Mouse (Mus musculus): ENCODE measurements around the gene Ttll5. TPM values are rescaled to one million over a fixed set of nuclear protein-coding genes. Genes with fewer than 3 reads are reported as not detected.

The Ttll5 gene
- total RNA-seq, 2 experiments from 2014 or later, result 23.2 to 23.6 TPM

DNA sequence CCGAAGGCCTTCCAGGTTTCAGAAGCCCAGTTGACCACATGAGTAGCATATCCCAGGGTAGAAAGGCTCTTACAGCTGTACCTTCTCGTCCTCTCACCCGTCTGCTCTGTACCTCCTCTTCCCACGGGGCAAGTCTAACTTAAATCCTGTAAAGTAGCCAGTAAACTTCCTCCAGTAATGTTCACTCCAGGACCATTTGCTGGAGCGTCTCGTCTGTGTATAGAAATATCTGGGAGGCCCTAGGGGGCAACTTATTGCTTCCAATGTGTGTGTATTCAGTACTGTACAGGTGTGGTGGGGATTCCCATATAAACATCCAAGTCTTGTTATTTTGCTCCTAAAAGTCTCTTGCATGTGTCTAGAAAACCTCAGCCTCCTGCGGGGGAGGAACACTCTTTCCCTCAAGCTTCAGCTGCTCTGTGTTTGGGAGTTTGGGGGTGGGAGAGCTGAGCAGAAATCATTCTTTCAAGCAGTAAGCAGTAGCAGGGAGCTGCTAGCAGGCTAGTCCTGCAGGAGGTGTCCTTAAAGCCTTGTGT is 176.7 kb downstream of the Ttll5 start:
- no peak for DNase-seq (ENCODE audit: low spot score in 2 of 2)

DNA sequence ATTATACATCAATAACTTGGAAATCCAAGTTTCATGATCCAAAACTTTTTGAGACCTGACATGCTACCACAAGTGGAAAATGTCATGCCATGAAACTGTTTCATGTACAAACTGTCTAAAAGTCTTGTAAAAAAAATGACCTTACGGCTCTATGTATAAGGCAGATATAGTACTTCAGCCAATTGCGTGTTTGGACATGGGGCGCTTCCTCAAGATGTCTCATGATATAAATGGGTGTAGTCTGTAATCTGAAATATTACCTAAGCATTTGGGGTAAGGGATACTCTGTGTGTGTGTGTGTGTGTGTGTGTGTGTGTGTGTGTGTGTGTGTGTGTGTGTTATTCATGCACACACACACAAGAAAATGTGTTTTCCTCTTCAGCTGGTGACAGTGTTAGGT is 180.2 kb downstream of the Ttll5 start:
- no peak for DNase-seq (ENCODE audit: low spot score in 2 of 2)

DNA sequence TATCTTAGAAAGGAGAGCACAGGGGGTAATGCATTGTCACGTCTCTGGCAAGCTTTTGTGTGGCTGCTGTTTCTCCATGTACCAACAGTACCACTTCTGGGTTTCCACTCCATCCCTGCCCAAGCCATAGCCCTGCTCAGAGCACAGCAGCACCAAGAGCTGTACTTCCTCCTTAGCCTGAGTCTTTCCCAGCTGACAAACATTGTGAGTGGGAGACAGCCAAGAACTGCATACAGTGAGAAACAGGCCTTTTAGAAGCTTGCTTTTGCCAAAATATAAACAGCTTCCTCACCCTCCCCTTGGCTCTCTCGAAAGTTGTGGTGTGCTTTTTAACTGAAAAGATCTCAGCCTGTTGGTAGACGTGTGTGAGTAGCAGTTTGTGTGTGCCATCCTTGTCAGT is 182.9 kb downstream of the Ttll5 start:
- no peak for DNase-seq (ENCODE audit: low spot score in 2 of 2)

DNA sequence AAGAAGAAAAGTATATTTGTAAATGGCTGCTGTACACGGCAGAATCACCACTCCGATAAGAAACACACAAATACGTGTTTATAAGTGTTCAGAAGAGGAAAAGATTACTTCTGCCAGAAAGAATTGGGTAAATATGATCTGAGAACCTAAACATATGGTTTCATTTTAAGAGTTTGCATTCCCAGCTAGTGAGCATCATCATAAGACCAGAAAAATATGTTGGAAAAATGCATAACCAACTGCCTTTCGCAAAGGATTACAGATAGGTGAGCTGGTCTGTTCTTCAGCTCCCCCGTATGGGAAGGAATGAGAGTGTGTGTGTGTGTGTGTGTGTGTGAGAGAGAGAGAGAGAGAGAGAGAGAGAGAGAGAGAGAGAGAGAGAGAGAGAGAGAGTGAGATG is 186.2 kb downstream of the Ttll5 start:
- no peak for DNase-seq (ENCODE audit: low spot score in 2 of 2)

DNA sequence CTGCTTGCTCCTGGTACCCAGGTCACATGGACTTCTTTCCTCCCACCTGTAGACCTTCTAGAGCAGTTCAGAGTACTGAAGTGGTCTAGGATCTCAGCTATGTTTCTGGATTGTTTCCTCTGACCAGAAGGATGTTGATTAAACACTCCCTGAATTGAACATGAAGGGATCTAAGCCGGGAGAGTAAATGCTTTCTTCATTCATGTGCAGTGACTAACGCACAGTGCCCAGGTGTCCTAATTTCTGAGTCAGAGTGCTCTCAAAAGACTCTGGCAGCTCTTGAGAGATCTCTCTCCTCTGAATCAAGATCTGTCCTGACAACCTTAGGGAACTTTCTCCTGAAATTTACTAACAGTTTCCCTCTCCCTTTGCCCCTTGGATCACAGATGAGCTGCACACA is 187.7 kb downstream of the Ttll5 start:
- no peak for DNase-seq (ENCODE audit: low spot score in 2 of 2)

DNA sequence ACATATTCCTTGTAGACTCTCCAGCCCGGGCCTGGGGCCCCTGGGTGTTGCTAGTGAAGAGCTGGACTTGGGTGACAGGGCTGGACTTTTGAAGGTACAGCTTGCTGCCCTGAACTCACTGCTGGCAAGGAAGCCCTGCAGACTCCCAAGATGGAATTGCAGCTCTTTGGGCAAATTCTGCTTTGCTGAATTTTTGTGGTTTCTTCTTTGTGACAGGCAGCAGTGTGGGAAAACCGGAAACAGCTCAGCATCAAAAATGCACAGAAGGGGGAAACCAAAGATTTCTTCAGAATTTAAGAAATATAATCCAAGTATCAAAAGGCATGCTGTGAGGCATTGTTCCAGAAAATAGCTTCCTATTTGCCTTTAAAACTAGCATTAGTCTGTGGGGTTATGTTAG is 189.7 kb downstream of the Ttll5 start:
- no peak for DNase-seq (ENCODE audit: low spot score in 2 of 2)

DNA sequence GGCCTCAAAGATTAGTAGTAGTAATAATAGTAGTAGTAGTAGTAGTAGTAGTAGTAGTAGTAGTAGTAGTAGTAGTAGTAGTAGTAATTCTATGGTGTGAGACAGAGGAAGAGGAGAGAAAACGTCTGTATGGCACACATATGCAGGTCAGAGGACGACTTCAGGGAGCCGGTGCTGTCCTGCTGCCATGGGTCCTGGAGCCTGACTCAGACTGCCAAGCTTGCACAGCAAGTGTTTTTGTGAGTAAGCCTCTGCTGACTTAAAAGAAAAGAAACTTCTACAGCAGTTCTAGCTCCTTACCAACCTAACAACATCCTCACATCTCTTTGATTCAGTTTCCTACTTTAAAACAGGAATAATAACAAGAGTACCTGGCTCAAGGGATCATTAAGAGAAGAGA is 190.2 kb downstream of the Ttll5 start:
- no peak for DNase-seq (ENCODE audit: low spot score in 2 of 2)

DNA sequence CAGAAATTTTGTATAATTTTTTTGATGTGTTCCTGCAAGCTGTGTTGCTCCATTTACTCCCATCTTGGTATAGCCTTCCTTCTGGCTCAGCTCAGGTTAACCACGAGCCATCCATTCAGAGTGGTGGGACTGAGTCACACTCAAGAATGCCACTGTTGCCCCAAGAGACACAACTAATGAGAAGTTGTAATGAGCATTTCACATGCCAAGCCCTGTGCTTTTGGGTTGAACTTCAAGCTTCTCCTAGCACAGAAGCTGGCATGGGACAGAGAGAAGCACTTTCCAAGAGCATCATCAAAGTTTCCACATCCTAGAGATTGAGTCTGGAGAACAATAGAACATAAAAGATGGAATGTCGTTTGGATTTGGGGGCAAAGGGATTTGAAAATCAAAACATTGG is 190.7 kb downstream of the Ttll5 start:
- DNase-seq (ENCODE audit: low spot score in 2 of 2), result no peak

DNA sequence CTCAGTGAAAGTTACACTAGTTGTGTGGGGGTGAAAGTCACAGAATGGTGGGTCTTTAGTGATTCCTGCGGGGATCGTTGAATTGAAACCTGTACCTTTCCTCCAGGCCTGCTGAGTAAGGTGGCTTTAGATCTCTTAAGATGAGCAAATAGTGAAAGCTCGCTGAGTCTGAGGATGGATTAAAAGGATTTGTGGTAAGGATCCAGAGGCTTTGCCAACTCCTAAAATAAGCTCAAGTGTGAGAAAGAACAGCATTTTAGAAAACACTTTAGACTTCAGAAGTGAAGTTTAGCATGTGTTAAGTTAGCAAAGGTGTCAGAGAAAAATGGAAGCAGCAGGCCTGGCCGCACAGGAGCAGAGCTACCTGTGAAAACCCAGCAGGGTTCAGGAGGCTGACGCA is 192.9 kb downstream of the Ttll5 start:
- no peak for DNase-seq (ENCODE audit: low spot score in 2 of 2)

DNA sequence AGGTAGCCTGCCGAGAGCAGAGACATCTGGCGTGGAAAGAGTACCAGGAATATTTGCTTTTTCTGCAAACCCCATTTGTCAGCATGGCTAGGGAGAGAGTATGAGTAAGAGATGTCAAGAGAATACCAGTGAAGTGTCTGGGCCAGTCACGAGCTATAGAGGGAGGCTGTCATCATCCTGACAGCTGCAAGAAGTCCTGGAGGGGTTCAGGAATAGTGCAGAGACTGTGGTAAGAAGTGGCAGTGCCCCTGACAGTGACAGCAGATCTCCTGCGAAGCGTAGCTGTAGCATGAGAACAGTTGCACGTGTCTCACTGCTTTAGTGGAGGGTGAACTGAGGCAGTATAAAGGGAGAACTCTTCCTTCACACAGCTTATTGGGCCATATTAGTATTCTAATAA is 197.1 kb downstream of the Ttll5 start:
- DNase-seq (ENCODE audit: low spot score in 2 of 2), result no peak

DNA sequence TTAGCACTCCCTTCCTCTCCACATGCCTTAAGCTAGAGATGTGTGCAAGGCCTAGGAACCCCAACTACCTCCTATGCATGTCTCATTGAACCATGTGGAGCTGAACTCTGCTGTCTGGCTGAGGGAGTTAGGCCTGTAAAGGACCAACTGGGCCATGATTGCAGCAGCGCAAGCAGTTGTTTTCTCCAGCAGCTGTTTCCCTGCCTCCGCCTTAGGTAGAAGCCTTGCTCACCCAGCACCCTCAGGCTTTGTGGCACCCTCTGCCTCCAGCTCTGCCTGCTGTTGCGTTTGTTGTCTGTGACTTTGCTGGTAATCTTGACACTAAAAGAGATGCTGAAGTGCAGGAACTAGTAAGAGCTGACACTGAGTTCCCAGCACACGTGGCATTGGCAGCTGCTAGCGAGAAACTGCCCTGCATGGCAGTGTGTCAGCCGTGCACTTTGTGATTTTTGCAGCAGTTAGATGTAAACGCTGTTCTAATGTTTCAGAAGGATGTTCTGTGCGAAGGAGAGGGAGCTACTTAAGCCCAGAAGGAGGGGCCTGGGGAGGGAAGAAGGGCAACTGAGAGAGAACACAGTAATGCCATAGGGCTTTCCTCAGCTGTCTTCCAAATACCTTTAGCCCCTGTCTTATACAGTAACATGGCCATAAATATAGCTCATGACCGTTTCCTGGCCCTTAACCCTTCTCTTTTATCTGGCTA is 198.0 kb downstream of the Ttll5 start:
- no peak for DNase-seq (ENCODE audit: low spot score in 2 of 2)

DNA sequence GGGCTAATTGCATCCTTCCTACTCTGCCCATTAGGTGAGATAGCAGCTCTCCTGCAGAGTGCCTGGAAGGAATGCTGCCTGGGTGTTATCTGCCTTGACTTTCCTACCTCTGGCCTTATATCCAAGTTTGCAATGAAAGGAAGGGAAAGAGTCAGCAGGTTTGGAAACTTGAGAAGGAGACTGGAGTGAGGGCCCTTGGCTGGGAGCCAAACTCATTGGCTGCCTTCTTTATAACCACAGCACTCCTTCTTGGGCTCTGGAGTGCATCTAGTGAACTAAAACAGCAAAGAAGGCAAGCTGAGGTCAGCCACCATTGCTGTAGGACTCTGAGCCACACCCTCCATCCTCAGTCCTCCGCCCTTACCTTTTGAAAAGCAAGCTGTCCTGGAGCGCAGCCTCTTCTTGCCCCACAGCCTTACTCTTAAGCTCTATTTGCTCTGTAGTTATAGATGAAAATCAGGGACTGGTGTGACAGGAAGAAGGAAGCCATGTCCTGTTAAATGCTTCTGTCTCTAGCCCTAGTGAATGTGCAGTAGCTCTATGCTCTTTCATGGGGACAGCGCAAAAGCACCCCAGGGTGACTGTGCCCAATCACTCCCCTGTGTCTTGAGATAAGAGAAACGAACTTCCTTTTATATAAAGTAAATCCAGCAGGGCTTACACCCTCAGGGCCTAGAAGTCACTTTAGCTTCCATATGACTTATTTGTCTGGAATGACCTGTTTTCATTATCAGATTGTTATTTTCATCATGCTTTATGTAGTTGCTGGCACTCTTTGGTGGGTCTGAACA is 198.8 kb downstream of the Ttll5 start:
- no peak for DNase-seq (ENCODE audit: low spot score in 2 of 2)

DNA sequence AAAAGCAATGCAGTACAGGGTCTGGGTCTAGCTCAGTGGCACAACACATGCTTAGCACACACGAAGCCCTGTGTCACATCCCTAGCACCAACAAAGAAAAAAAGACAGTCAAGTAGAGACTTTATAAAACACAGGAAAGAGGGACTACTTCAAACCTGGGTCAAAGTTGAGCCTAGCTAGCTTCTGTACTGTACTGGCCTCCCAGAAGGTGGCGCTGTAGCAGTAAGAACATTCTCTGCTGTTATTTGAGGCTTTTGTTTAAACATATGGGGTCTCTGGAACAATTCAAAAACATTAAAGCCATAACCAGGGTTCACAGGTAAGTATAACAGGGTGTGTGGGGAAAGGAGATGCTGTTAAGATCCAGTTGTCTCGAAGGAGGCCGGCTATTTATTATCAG is 200.0 kb downstream of the Ttll5 start:
- no peak for DNase-seq (ENCODE audit: low spot score in 2 of 2)

DNA sequence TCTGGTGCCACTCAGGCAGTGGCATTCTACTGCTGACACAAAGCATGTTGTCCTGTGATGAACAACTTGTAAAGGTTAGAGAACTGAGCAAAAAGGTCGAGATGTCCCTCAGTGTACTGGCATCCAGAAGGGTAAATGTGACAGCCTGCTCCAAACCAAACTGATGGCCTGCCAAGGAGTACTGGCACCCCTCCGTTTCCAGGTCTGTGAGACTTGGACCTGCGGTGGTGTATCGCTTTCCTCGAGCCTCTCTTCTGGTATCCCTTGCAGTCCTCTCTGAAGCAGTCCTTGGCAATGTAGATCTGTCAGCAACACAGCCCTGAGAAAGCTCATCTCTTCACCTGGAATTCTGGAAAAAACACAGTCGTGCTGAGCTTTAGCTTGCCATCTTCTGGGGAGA is 201.0 kb downstream of the Ttll5 start:
- no peak for DNase-seq (ENCODE audit: low spot score in 2 of 2)

DNA sequence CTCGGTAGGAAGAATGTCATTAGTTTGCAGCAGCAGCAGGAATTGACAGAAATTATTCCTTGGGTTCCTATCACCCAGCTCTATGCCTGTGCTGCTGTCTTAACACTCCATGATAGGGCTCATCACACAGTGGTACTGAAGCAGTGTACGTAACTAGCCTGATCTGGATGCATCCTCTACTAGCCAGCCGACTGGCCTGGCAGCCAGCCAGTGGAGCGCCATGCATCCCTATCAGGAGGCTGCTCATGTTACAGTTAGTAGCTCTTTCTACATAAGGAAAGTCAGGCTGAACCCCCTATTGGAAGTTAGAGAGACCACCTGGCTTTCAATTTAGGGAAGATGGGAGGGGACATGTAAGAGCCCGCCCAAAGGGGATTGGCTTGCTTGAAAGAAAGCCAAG is 202.5 kb downstream of the Ttll5 start:
- no peak for DNase-seq (ENCODE audit: low spot score in 2 of 2)

DNA sequence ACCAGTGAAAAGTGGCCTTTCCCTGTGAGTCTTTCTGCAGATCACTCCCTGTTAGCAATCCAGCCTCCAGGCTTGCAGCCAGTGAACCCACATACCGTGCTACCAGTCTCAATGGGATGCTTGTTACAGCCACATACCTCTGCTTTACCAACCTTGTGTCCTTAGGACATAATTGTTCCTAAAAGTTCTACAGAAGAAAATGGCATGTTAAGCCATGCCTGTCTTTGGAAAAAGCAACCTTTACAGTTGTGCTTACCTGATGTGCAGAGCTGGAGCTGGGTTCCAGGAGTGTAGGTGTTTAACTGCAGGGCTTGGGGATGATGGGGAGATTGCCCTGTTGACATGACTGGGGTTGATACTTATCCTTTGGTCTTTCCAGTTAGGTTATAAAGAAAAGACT is 203.3 kb downstream of the Ttll5 start:
- no peak for DNase-seq (ENCODE audit: low spot score in 2 of 2)

DNA sequence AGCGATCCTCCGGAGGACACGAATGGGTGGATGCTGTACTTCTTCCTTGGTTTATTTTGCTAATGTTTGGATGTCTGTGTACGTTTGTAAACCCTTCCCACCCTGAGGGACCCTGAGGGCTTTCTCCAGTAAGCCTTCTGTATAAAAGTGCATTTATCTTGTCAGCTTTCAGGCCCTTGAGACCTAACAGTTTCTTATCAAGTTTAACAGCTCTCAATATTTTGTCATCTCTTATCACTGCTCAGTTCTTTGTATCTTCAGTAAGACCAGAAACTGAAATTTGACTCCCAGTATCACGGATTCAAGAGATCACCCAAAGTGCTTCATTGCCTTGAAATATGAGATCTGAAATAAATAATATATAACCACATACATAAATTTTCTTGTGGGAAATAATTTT is 206.5 kb downstream of the Ttll5 start:
- DNase-seq (ENCODE audit: low spot score in 2 of 2), result no peak

DNA sequence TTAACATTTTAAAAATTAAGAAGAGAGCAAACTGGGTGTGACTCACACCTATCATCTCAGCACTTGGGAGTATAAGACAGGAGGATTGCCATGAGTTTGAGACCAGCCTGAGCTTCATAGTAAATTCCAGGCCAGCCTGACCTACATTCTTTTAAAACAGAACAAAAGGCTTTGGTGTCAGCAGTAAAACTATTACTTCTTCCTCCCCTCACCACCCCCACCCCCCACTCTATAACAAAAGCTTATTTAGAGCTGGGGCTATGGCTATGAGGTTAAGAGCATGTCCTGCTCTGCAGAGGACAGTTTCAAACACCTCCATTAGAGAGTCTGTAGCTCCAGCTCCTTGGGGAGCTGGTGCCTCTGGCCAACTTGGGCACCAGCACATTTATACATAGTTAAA is 211.1 kb downstream of the Ttll5 start:
- DNase-seq (ENCODE audit: low spot score in 2 of 2), result no peak

DNA sequence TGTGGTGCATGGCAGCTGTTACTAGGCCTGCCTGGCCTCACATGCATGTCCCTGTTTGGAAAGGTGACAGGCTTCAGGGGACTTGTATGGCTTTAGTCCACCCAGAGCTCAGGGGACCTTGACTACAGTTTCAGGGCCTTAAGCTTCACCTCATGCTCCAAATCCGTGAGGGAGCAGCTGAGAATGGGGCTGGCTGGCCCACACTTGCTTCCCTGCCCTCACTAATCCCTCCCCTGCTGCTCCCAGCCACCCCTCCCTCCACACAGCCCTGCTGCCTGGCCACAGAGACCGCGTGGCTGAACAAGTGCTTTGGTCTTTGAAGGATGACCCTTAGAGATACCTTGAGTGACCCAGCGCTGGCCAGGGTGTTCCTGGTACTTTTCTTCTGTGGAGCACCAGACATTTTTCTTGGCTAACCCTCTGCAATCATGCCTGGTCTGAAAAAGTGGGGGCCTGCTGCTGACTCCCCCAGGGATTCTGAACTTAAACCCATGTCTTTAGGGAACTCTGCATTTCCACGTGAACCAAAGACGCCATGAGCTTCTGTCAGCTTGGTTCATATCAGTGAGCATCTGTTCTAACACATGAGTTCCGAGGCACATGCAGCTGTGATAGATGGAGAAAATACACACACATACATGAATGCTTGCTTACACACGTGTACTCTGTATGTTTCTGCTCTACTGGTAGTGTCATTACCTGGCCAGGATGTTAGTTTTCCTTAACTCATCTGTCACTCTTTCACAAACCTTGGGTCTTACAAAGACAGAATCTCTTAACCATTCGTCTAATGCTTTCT is 212.1 kb downstream of the Ttll5 start:
- DNase-seq (ENCODE audit: low spot score in 2 of 2), result no peak

DNA sequence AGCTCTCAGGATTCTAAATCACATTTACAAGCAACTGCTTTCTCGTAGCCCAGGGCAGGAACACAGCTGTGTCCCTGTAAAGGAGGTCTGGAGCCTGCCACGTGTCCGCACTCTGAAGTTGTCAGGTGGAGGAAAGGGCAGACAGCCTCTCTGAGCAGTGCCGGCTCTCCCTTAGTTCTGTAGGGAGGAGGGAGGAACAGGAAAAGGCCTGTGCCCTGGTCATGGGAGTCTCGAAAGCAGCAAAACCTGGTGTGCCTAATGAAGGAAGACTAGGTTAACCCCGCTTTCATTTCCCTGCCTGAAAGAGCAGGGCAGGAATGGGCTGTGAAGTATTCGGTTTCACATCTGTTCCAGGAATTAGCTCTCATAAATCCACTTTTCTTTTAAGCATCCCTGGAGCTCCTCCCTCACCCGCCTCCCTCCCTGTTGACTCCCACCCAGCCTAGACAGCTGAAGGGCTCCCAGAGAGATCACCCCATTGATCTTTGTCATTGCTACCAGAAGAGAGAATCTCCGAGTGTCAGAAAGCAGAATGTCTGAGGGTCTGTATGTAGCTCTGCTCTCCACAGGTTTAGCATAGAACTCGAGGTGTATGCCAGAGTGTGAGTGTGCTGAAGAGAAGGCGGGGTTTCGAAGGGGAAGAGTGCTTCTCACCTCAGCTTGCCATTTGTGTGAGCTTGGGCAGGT is 212.9 kb downstream of the Ttll5 start:
- DNase-seq (ENCODE audit: low spot score in 2 of 2), result no peak

DNA sequence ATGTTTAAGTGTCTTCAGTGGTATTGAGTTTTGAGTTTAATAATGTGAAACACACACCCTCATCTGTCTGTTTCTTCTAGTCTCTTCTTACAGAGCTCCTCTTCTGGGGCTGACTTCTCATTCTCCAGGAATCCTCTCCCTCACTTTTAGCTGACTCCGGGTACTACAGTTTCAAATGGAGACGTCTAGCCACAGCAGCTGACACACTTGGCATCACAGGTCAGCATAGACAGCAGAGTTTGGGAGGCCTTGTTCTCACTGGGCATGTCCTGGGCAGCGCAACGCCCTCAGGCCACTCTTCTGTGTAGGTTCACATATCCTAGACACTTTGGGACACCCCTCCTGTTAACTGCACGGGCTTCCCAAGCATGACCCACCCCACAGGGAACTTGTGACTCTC is 214.6 kb downstream of the Ttll5 start:
- DNase-seq (ENCODE audit: low spot score in 2 of 2), result no peak

Data from adrenal gland, postnatal 4 days (tissue).